Mouse (Mus musculus) heart, embryonic 16.5 days (tissue): ENCODE measurements around the gene Gtpbp1. TPM values are rescaled to one million over a fixed set of nuclear protein-coding genes. Genes with fewer than 3 reads are reported as not detected.

Source experiments
- ATAC-seq: fragments of 200-750 bp; cut with Nextera tagmentation; replicated peaks from 2 replicates; pipeline ENCODE4 v1.8.0; 2017; ENCODE audit warnings: moderate number of reproducible peaks; ENCODE audit not compliant: insufficient read depth, low FRiP score; ENCODE audit errors: extremely low read depth
- H3K27ac ChIP-seq: fragments of 300-500 bp; sonication (generic); 2 replicates; pipeline ENCODE4 v1.5.1; 2014; ENCODE audit warnings: mild to moderate bottlenecking, low read length, control low read depth, moderate library complexity
- H3K27me3 ChIP-seq: fragments of 300-500 bp; sonication (generic); 2 replicates; pipeline ENCODE4 v1.6.1; 2014; ENCODE audit warnings: low read length, mixed read lengths; ENCODE audit not compliant: control insufficient read depth, insufficient read depth
- H3K36me3 ChIP-seq: fragments of 300-500 bp; sonication (generic); 2 replicates; pipeline ENCODE4 v1.6.1; 2014; ENCODE audit not compliant: control insufficient read depth, insufficient read depth
- H3K4me1 ChIP-seq: fragments of 300-500 bp; sonication (generic); 2 replicates; pipeline ENCODE4 v1.6.1; 2014; ENCODE audit warnings: low read length, mixed read lengths; ENCODE audit not compliant: control insufficient read depth, insufficient read depth
- H3K4me2 ChIP-seq: fragments of 300-500 bp; sonication (generic); 2 replicates; pipeline ENCODE4 v1.6.1; 2014; ENCODE audit warnings: low read depth, mild to moderate bottlenecking, control low read depth, low read length
- H3K4me3 ChIP-seq: fragments of 300-500 bp; sonication (generic); 2 replicates; pipeline ENCODE4 v1.5.1; 2014; ENCODE audit warnings: mild to moderate bottlenecking, control low read depth, low read length
- H3K9ac ChIP-seq: fragments of 300-500 bp; sonication (generic); 2 replicates; pipeline ENCODE4 v1.6.1; 2014; ENCODE audit warnings: low read length, control low read depth
- H3K9me3 ChIP-seq: fragments of 300-500 bp; sonication (generic); replicated peaks from 2 replicates; pipeline ENCODE4 v1.6.1; 2016; ENCODE audit warnings: low read length; ENCODE audit not compliant: control insufficient read depth
- WGBS: fragments of 180-500 bp; shearing (Covaris S2); extraction: QIAGEN DNeasy Blood & Tissue Kit; methylation state at CpG from one replicate; pipeline ENCODE4 v1.1.7; 2014; 5-methylcytosine and 5-hydroxymethylcytosine counted together
- polyA plus RNA-seq: library from polyadenylated mRNA; unstranded; fragments of >200 nt; fragmentation: Nextera tagmentation; extraction: Ambion mirVana; gene quantifications from 2 replicates; pipeline ENCODE4 v1.2.1, GENCODE M21; 2015

Gtpbp1 gene
- 29.4 and 30.3 TPM in 2 replicates for polyA plus RNA-seq

DNA sequence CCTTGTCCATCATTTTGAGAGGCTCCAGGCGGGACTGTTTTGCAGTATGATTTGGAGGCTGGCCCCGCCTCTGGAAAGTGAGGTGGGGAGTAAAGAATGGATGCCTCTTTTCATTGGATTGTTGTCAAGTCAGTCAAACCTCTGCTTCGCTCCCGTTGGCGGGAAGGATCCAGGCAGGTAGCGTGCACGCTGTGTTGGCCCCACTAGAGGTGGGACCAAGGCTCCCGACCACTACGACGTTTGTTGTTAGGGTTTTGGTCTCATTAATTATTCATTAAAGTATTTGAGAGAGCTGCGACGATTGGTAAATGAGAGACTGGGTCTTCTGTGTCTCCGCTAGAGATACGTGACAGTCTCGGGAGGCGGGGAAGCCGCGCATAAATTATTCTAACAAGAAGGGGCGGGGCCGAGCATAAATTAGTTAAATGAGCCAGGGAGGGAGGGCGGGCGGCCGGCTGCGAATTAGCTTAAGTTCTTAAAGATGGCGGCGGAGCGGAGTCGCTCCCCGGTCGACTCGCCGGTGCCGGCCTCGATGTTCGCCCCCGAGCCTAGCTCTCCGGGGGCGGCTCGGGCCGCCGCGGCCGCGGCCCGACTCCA is at the start of gene Gtpbp1:
Gene Gtpbp1 (plus strand): TSS at position 420 of the 597 bp plus-strand sequence.
- ATAC-seq: peak; percentile 92
- under 1% methylated on average over 45 of the region's 45 CpGs for WGBS
- H3K9me3 ChIP-seq: no peaks in the 10 kb centered on the region
- peak within 1 kb of the TSS; percentile 85 for H3K4me2 ChIP-seq
- no peaks in the 10 kb centered on the region for H3K36me3 ChIP-seq
- H3K4me1 ChIP-seq: peaks cover 45% of the 10 kb centered on the region
- H3K4me3 ChIP-seq: peak within 1 kb of the TSS; percentile 74
- H3K27ac ChIP-seq: peak within 1 kb of the TSS; percentile 83
- H3K27me3 ChIP-seq: no peaks in the 10 kb centered on the region
- peak within 1 kb of the TSS; percentile 81 for H3K9ac ChIP-seq

DNA sequence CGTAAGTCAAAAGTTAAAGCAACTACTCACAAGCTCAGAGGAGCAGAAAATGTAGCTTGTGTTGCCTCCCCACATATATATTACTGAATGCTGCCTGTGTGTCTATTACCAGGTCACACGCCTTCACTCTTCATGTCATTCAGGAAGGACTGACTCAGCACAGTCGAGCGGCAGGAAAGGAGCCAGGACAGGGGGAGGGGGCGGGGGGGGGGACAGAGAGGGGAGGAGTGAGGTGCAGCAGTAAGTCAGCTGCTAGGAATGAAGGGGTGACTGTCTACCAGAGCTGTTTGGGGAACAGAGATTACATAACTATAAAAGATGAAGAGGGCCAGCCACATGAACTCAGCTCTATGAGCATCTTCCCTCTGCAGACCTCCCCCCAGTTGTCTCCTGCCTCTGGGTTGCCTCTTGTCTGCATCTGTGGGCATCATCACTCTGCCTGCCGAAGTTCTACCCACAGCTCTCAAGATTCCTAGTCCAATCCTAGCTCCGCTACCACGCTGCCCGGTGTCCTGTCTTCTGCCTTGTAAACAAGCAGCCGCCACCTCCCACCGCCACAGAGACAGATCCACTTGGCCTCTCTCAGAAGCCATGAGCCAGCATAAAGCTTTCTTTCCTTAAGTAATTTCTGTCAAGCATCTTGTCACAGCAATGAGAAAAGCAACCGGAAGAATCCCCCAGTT is 49.4 kb upstream of the Gtpbp1 start:
- no peak overlapping the region for H3K4me2 ChIP-seq
- WGBS: 54% methylated on average over 12 of the region's 12 CpGs
- no peaks in the 10 kb centered on the region for H3K9me3 ChIP-seq
- H3K4me3 ChIP-seq: no peak overlapping the region
- H3K4me1 ChIP-seq: no peaks in the 10 kb centered on the region
- H3K36me3 ChIP-seq: peaks cover 3% of the 10 kb centered on the region; the same call in 1 of the 2 replicates
- H3K9ac ChIP-seq: no peak overlapping the region
- H3K27me3 ChIP-seq: no peaks in the 10 kb centered on the region
- ATAC-seq: no peak
- no peak overlapping the region for H3K27ac ChIP-seq

DNA sequence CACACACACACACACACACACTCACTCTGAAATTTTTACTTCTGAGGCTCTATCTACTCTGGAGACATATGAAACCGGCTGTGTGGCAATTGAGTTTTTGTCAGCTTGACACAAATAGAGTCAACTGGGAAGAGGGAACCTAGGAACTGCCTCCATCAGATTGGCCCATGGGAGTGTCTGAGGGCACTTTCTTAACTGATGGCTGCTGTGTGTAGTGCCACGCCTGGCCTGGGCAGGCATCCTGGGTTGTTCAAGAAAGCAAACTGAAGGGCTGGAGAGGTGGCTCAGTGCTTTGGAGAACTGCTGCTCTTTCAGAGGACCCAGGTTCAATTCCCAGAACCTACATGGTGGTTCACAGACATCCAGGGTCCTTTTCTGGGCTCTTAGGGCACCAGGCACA is 45.2 kb upstream of the Gtpbp1 start:
- Histone ChIP-seq H3K4me2 (no peak overlapping the region), H3K27ac (no peak overlapping the region), H3K4me3 (no peak overlapping the region), H3K9me3 (no peaks in the 10 kb centered on the region), H3K4me1 (no peaks in the 10 kb centered on the region), H3K9ac (no peak overlapping the region), H3K36me3 (no peaks in the 10 kb centered on the region), H3K27me3 (no peaks in the 10 kb centered on the region)
- no peak for ATAC-seq
- 78% methylated on average over 2 of the region's 2 CpGs for WGBS

DNA sequence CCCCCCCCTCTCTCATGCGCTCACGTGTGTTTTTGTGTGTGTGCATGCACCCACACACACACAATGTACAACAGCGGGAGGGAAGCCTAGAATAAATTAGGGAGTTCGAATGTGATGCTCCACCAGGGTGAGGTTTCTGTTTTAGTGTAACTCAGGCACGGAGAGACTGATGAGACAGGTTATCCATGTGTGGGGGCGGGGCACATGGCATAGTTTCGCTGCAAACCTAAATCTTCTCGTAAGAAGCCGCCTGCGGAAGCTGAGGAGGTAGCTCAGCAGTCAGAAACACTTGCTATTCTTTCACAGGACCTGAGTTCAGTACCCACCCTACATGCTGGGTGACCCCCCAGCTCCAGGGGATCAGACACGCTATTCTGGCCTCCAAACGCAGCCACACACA is 42.5 kb upstream of the Gtpbp1 start:
- no peak for ATAC-seq
- Histone ChIP-seq H3K4me3 (no peak overlapping the region), H3K4me2 (no peak overlapping the region), H3K9me3 (no peaks in the 10 kb centered on the region), H3K27me3 (no peaks in the 10 kb centered on the region), H3K27ac (no peak overlapping the region), H3K36me3 (no peaks in the 10 kb centered on the region), H3K9ac (no peak overlapping the region), H3K4me1 (no peaks in the 10 kb centered on the region)
- 80% methylated on average over 12 of the region's 12 CpGs for WGBS

DNA sequence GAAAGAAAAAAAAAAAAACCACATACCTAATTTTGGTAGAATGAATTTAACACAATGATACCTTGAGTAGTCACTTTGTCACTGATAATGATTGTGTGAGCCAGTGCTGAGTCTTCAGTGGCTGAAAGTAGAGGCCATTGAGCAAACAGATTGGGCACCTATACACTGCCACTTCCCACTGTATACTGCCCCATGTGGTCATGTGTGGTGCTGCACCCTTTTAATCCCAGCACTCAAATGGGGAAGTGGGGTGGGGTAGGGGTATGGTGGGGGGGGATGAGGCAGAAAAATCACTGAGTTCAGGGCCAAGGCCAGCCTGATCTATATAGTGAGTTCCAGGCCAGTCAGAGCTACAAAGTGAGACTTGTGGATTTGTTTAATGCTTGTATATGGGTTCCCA is 40.1 kb upstream of the Gtpbp1 start:
- no peak overlapping the region for H3K4me3 ChIP-seq
- no peak overlapping the region for H3K27ac ChIP-seq
- ATAC-seq: no peak
- no peaks in the 10 kb centered on the region for H3K9me3 ChIP-seq
- no peaks in the 10 kb centered on the region for H3K36me3 ChIP-seq
- H3K4me1 ChIP-seq: no peaks in the 10 kb centered on the region
- no peaks in the 10 kb centered on the region for H3K27me3 ChIP-seq
- H3K4me2 ChIP-seq: no peak overlapping the region
- H3K9ac ChIP-seq: no peak overlapping the region

DNA sequence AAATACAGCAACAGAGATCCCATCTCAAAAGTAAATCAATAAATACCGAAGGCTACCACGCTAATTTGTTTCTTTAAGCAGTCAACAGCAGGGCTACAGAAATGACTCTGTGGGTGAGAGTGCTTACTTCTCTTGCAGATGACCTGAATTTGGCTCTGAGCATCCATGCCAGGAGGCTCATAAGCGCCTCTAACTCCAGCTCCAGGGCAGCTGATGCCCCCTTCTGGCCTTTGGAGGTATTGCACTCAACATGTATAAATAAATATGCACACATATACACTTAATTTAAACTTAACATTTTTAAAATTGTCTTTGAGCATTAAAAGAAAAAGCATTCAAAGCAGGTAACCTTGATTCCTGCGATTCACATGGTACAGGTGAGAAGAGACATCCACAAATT is 39.2 kb upstream of the Gtpbp1 start:
- 77% methylated on average over 4 of the region's 4 CpGs for WGBS
- H3K9me3 ChIP-seq: no peaks in the 10 kb centered on the region

DNA sequence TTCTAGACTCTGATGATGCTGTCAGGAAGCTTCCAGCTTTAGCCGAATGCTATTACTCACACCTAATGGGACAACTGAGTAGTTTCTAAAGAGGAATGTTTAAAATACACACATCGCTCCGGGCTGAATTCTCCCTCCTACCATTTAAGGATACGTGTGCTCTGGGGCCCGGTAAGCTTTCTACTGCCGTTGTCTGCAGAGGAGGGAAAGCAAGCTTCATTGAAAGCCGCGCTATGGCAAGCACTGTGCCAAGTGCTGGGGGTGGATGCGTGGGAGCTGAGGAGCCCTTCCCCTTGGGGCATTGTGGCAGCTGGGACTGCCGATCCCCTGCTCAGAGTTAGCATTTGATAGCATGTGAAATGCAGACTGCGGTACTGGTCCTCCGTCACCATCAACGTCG is 34.2 kb upstream of the Gtpbp1 start:
- no peak for ATAC-seq
- Histone ChIP-seq H3K4me3 (no peak overlapping the region), H3K27me3 (no peaks in the 10 kb centered on the region), H3K9me3 (no peaks in the 10 kb centered on the region), H3K27ac (no peak overlapping the region), H3K9ac (no peak overlapping the region), H3K36me3 (peaks cover 1% of the 10 kb centered on the region; the same call in 1 of the 2 replicates), H3K4me1 (peaks cover 7% of the 10 kb centered on the region; the same call in 1 of the 2 replicates), H3K4me2 (no peak overlapping the region)
- WGBS: 85% methylated on average over 14 of the region's 14 CpGs

More for the DNA sequence above, 39.2 kb upstream of the Gtpbp1 start:
- no peak overlapping the region for H3K4me3 ChIP-seq
- H3K27me3 ChIP-seq: no peaks in the 10 kb centered on the region
- no peak overlapping the region for H3K9ac ChIP-seq
- no peak overlapping the region for H3K27ac ChIP-seq
- no peak overlapping the region for H3K4me2 ChIP-seq
- H3K4me1 ChIP-seq: no peaks in the 10 kb centered on the region
- ATAC-seq: no peak
- H3K36me3 ChIP-seq: no peaks in the 10 kb centered on the region

DNA sequence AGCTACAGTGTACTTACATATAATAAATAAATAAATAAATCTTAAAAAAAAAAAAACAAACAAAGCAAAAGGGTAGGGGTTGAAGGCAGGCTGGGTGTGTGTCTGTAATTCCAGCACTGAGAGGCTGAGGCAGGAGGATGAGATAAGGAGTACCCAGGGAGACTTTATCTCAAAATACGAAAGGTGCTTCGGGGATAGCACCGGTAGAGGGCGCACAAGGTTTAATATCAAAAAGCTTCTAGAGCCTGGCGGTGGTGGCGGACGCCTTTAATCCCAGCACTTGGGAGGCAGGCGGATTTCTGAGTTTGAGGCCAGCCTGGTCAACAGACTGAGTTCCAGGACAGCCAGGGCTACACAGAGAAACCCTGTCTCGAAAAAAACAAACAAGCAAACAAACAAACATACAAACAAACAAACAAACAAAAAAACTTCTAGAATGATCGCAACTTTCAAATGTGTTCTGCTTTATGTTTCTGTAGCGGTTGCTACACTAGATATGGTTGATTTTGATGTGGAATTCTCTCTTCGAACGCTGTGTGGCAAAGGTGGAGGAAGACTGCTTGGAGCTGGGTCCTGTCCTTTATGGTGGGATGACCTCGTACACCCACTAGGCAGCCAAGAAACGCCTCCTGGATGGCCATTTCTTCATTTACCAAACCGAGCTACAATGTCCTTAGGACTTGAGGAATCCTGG is 32.7 kb upstream of the Gtpbp1 start:
- peak overlapping the region; percentile 91 for H3K9ac ChIP-seq
- 3% methylated on average over 16 of the region's 16 CpGs for WGBS
- no peaks in the 10 kb centered on the region for H3K27me3 ChIP-seq
- H3K4me1 ChIP-seq: peaks cover 7% of the 10 kb centered on the region; the same call in 1 of the 2 replicates
- peak overlapping the region; percentile 85 for H3K4me3 ChIP-seq
- peak; percentile 12; the same call in 1 of the 2 replicates for ATAC-seq
- H3K27ac ChIP-seq: peak overlapping the region; percentile 94
- H3K9me3 ChIP-seq: peaks cover 4% of the 10 kb centered on the region; the same call in 1 of the 2 replicates
- H3K4me2 ChIP-seq: peak overlapping the region; percentile 87
- peaks cover 9% of the 10 kb centered on the region; the same call in 1 of the 2 replicates for H3K36me3 ChIP-seq
